Mouse (Mus musculus): Measurements from ENCODE around the gene Ralgapb. TPM values are rescaled to one million over a fixed set of nuclear protein-coding genes. Genes with fewer than 3 reads are reported as not detected.
A peak's percentile ranks its signal among the peaks of the same experiment; 100 is the strongest.

Ralgapb gene
- total RNA-seq (2014; fragmentation: Nextera tagmentation), result 24.0 and 54.0 TPM in 2 replicates
- total RNA-seq (2017), result 25.8 and 32.1 TPM in 2 replicates

DNA sequence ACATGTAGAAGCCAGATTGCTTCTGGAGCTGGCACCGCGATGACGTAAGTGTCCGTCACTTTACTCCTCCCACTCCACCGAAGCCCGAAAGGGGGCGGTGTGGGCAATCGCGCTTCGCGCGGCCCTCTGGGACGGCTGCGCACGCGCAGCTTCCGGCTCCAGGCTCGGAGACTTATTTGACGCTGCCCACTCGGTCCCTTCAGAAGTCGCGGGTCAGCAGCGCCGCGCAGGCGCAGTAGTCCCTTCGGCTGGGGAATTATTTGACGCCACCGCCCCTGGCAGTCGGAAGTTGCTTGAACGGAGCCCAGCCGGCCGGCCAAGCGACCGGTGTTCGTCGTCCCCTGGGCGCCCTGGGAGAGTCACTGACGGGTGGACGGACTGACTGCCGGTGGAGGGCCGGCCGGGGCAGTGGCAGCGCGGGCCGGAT lies at the start of gene Ralgapb:
Gene Ralgapb (plus strand): TSS at position 254 of the 427 bp plus-strand sequence.
- peak; percentile 91 for ATAC-seq (replicated peaks; ENCODE audit: poor library complexity, severe bottlenecking)

- peak; percentile 95 for ATAC-seq (replicated peaks; ENCODE audit: poor library complexity, severe bottlenecking)
Observed at GRCm38 (mm10) chr2:158360873-158361677, 48.6 kb upstream of the Ralgapb start.

GRCm38 (mm10) chr2:158361678-158362320 lies 47.8 kb upstream of the Ralgapb start:
- no peak; the same call in 1 of the 2 replicates for ATAC-seq (replicated peaks; ENCODE audit: poor library complexity, severe bottlenecking)

DNA sequence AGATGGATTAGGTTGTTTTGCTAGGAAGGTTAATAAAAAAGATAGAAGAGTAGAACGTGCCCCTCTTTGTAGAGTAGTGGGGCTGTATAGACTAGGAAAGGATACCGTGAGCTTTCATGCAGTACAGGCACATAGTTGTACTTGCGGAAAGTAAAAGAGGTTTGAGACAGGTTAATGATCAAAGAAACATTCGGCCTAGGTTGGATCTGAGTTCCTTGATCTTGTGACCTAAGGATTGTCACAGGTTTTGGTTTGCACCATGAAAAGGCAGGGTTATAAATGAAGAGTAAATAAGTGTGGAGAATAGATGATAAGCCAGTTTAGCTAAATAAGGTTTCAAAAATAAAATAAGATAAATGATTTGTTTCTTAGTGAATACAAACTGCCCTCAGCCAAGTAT lies 45.5 kb upstream of the Ralgapb start:
- ATAC-seq (replicated peaks; ENCODE audit: poor library complexity, severe bottlenecking), result no peak

DNA sequence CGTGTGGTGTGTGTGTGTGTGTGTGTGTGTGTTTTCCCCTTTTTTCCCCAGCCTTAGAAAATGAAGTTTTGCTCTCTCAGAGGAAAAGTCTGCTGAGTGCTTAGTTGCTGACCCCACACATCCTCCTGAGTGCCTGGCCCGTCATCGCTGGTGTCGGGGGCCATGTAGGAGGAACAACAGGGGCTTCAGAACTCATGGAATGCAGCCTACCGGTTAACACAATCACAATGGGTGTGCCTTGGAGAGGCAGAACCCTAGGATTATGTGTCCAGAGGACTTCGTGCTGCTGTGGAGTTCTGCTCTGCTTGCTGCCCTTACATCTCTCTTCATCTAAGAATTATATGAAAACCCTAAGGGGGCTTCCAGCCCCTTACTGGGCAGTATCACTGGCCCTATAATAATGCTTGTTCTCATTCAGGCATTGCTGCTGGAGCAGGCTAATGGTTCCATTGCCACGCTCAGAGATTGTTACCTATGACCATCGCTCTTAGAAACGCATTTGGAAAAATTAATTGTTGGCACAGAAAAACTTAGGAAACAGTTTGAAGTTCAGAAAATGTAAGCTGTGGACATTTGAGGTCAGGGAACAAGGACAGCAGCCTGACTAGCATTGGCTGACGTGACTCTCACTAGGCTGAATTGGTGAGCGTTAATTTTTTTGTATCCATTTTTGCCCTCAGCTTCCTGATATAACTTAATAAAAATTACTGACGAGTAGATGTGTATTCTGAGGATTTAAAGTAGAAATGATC lies 44.4 kb upstream of the Ralgapb start:
- ATAC-seq (replicated peaks; ENCODE audit: poor library complexity, severe bottlenecking), result no peak

DNA sequence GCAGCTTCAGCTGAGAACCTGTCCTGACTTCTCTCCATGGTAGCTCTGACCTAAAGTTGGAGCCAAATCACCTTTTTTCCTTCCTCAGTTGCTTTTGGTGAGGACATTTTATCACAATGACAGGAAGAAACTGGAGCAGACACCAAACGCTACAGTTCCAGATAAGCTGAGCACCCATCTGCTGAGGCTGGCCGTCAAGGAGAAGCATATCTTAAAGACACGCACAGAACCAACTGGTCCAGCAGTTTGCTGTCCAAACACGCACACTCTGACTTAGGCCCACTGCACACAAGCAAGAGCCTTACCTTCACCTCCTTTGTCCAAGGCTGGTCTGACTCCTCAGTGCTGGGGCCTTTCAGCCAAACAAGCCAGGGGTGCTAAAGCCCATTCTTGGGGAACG lies 42.0 kb upstream of the Ralgapb start:
- no peak for ATAC-seq (replicated peaks; ENCODE audit: poor library complexity, severe bottlenecking)

GRCm38 (mm10) chr2:158368313-158368712 lies 41.3 kb upstream of the Ralgapb start:
- ATAC-seq (replicated peaks; ENCODE audit: poor library complexity, severe bottlenecking), result no peak

DNA sequence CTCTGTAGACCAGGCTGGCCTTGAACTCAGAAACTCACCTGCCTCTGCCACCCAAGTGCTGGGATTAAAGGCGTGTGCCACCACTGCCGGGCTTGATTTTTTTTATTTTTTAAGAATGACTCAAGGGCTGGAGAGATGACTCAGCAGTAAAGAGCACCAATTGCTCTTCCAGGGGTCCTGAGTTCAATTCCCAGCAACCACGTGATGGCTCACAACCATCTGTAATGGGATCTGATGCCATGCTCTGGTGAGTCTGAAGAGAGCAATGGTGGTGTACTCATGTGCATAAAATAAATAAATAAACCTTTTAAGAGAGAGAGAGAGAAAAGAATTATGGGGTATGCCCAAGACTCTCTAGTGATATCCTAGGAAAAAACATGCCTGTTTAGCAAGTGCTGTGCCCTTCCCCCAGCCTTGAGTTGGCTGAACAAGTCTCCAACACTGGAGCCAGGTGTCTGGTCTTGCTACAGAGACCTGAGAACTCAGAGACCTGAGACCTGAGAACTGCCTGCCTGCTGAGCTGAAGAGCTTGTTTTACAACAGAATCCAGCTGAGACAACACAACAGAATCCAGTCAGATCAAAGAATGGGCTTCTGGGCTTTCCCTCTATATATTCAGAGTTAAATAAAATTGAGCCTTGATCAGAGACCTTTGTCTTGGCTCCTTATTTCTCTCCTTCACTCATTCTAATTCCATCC lies 40.0 kb upstream of the Ralgapb start:
- ATAC-seq (replicated peaks; ENCODE audit: poor library complexity, severe bottlenecking), result no peak

DNA sequence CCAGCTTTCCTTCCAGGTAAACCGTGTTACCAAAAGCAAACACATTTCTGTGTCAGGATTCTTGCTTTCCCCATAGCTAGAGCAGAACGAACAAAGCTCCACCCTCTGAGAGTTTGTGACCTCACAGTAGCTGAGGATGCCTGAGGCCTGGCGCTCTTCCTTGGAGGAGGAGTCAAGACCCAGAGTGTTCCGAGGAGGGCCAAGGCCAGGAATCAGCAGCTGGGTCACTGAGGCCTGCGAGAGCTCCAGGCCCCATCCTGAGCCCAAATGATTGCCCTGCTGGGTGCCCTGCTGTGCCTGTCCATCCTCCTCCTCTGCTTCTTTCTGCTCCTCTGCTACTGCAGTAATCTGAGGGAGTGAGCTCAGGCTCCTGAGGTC lies 39.5 kb upstream of the Ralgapb start:
- ATAC-seq (replicated peaks; ENCODE audit: poor library complexity, severe bottlenecking), result no peak

- no peak for ATAC-seq (replicated peaks; ENCODE audit: poor library complexity, severe bottlenecking)
Observed at GRCm38 (mm10) chr2:158373061-158373460, 36.6 kb upstream of the Ralgapb start.

DNA sequence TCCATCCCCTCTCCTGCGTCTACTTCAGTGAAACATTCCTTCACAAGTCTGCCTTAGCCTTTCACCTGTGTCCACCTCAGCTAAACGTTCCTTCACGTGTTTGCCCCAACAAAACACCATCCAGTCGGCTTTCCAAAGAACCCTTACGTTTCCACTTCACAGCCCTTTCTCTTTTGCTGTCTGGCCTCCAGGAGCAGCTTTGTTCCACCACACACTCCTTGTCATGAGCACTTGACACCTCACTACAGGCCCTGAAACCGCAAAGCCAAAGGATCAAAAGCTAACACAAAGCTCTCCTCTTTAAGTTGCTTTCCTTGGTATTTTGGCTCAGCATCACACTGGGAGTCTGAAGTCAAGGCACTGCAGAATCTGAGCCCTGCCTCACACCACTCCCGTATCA lies 36.1 kb upstream of the Ralgapb start:
- ATAC-seq (replicated peaks; ENCODE audit: poor library complexity, severe bottlenecking), result no peak

DNA sequence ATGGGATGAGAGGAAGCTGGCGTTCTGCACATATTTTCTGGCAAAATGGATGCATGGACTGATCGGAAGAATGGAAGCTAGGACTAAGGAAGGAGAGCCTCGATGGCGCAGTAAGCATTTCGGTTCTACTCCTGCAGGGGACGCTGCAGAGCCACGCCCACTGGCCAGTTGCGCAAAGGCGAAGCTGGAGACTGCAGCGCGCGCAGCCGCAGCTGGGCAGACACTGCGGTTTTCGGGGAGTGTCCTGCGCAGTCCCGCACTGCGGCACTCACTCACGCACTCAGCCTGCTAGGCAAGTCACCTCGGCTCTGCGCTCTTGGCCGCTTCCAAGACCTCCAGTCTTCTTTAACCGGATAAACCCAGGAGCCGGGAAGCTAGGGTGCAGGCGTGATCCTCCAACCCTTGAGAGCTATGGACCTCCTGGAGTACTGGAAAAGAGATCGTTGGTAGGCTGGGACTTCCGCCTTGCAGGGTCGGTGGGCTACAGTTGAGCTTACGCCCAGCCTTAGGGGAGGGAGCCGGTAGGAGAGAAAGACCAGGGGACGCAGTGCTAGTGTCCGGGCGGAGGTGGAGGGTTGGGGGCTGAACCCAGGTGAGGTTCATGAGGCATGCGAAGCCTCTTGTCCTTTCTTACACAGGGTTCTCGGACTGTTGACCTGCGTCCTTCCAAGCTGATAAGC lies 34.1 kb upstream of the Ralgapb start, which contains the start of gene Snhg11:
Gene Snhg11 (plus strand): TSS at position 196 of the 680 bp plus-strand sequence.
- ATAC-seq (replicated peaks; ENCODE audit: poor library complexity, severe bottlenecking), result peak; percentile 86

DNA sequence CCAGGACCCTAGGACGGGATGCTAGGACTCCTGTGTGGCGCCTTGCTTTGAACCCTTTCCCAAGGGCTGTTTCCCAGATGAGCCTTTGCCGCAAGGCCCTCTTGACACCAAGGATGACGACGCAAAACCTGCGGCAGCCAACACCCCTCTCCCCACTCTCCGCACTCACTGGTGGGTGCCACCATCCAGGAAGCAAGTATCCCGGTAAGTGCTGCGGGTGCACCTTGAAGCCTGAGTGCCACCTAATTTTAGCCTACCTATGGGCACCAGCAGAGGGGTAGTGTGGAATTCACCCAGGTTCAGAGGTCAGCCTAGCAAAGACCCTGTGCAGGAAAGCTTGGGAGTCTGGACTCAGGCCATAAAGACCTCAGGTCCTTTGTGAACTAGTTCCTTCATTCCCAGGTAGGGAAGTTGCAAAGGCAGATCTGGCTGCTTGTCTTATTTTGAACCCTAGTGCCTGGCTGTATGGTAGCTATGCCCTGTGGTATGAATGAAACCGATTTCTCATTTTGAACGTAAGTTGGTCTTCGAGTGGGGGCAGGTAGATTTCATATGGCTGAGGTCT lies 33.4 kb upstream of the Ralgapb start:
- no peak for ATAC-seq (replicated peaks; ENCODE audit: poor library complexity, severe bottlenecking)

- ATAC-seq (replicated peaks; ENCODE audit: poor library complexity, severe bottlenecking), result no peak
Observed at GRCm38 (mm10) chr2:158376798-158377197, 32.9 kb upstream of the Ralgapb start.

DNA sequence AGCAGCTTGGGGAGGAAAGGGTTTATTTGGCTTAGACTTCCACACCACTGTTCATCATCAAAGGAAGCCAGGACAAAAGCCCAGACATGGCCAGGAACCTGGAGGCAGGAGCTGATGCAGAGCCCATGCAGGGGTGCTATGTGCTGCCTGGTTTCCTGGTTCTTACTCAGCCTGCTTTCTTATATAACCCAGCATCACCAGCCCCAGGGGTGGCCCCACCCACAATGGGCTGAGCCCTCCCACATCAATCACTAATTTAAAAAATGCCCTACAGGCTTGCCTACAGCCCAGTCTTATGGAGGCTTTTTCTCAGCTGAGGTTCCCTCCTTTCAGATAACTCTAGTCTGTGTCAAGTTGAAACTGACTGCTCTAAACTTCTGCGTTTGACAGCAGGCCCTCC lies 31.8 kb upstream of the Ralgapb start:
- ATAC-seq (replicated peaks; ENCODE audit: poor library complexity, severe bottlenecking), result no peak

GRCm38 (mm10) chr2:158379354-158380078 lies 30.1 kb upstream of the Ralgapb start:
- ATAC-seq (replicated peaks; ENCODE audit: poor library complexity, severe bottlenecking), result peak; percentile 74

DNA sequence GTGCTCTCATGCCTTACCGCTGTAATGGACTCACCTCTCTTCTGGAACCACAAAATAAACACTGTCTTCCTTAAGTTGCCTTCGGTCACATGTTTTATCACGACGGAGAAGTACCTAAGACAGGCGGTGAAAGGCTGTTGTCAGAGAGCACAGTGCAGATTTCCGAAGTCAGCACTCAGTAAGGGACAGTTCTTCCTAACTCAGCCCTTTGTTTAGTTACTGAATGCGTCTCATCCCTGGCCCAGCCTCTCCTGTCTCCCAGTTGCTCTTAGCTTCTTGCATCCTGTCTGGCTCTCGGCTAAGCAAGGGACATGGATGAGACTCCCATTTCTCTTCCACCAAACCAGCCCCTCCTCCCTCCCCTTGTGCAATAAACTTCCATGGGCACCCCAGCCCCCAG lies 23.6 kb upstream of the Ralgapb start:
- ATAC-seq (replicated peaks; ENCODE audit: poor library complexity, severe bottlenecking), result no peak

- ATAC-seq (replicated peaks; ENCODE audit: poor library complexity, severe bottlenecking), result no peak
Observed at GRCm38 (mm10) chr2:158389421-158389820, 20.2 kb upstream of the Ralgapb start.

GRCm38 (mm10) chr2:158396369-158396768 lies 13.3 kb upstream of the Ralgapb start:
- ATAC-seq (replicated peaks; ENCODE audit: poor library complexity, severe bottlenecking), result no peak
